Mouse (Mus musculus): ENCODE data around the gene Prap1.

DNA sequence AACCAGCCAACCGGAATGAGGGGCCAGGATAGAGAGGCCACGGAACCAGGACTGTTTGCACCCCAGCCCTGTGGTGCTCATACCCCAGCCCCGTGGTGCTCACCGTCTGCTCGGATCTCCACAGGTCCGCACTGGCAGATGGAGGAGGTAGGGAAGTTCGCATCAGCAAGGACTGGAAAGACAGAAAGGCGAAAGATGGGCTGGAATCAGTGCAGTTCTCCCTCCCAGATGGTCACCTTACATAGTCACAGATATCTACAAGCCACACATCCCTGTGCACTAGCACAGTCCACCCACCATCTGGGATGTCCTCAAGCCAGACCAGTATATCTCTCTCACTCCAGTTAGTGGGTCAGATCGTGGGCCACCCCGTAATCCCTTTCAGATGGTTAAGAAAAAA, 8.3 kb downstream of the Prap1 start:
- no peak for TF ChIP-seq CTCF (IDR thresholded peaks at IDR 0.05; ENCODE audit: insufficient read depth, low read depth, low read length)
- TF ChIP-seq POLR2A (IDR thresholded peaks at IDR 0.05; ENCODE audit: insufficient read depth, low read depth, low read length) = no peak

Measured in olfactory bulb, adult 2 months (tissue).